18 mouse cellular contexts compared by ENCODE assay signal in genomic region chr10:74928276-74928675, GRCm38 (mm10).
"Had no signal": no experiment of that assay in that cellular context is flagged by ENCODE, and none has a peak within 500 bp of the region (broad histone marks: within the 10 kb centered on the region; RNA-seq: fewer than 3 reads in every experiment).

No protein-coding gene starts in this region.

- H3K9me3 ChIP-seq: liver, embryonic 13.5 days; liver, embryonic 15.5 days; midbrain, embryonic 13.5 days; midbrain, embryonic 15.5 days; neural tube, embryonic 12.5 days; stomach, embryonic 15.5 days had no signal

- H3K4me3 ChIP-seq: liver, embryonic 13.5 days; liver, embryonic 15.5 days; midbrain, embryonic 13.5 days; midbrain, embryonic 15.5 days; neural tube, embryonic 12.5 days; stomach, embryonic 15.5 days had no signal

- H3K4me1 ChIP-seq: liver, embryonic 13.5 days; liver, embryonic 15.5 days; stomach, embryonic 15.5 days had no signal

- ATAC-seq: midbrain, embryonic 13.5 days; midbrain, embryonic 15.5 days had no signal

- H3K36me3 ChIP-seq: liver, embryonic 13.5 days; liver, embryonic 15.5 days; midbrain, embryonic 13.5 days; midbrain, embryonic 15.5 days; neural tube, embryonic 12.5 days; stomach, embryonic 15.5 days had no signal

- H3K27ac ChIP-seq: liver, embryonic 13.5 days; liver, embryonic 15.5 days; macrophage; midbrain, embryonic 13.5 days; midbrain, embryonic 15.5 days; neural tube, embryonic 12.5 days; stomach, embryonic 15.5 days; stomach, postnatal 0 days had no signal

- H3K4me2 ChIP-seq: liver, embryonic 13.5 days; liver, embryonic 15.5 days; lung, embryonic 14.5 days; midbrain, embryonic 11.5 days; midbrain, embryonic 13.5 days; midbrain, embryonic 15.5 days; neural tube, embryonic 12.5 days; stomach, embryonic 15.5 days had no signal

- H3K27me3 ChIP-seq: liver, embryonic 13.5 days; liver, embryonic 15.5 days; midbrain, embryonic 15.5 days; neural tube, embryonic 12.5 days; stomach, embryonic 15.5 days had no signal

- H3K9ac ChIP-seq: liver, embryonic 13.5 days; liver, embryonic 15.5 days; lung, embryonic 14.5 days; midbrain, embryonic 13.5 days; midbrain, embryonic 15.5 days; neural tube, embryonic 12.5 days; stomach, embryonic 15.5 days had no signal

- DNase-seq: liver, embryonic 13.5 days; lung, adult 18-20 months; lung, embryonic 14.5 days; lung, postnatal 14 days; lung, postnatal 36 days; right cerebral cortex, postnatal 14 days; spleen, adult 18-20 months; thymus, adult 18-20 months; thymus, postnatal 14 days; thymus, postnatal 36 days had no signal
